Mouse (Mus musculus): ENCODE measurements at regions not wholly inside any gene's neighbourhood (a gene's known extent, or its start where the extent isn't known, plus 50 kb on each side); places are given as distances from the start of the nearest gene placed in this dataset.

DNA sequence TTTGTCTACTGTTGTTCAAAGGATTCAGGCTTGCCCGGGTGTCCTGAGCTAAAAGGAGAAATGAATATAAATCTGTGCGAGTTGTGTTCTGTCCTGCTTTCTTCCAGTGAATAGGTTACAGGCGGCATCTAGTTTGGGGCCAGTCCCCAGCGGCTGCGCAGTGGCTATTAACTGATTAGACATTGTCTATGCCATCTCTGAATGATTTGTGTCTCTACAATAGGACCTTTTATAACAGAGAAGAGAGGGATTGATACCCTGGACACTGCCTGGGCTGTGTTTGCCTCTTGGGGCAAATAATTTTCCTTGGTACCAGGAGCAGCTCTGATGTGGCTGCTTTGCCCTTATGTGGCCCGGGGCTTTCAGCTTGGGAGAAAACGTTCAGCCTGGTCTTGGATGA lies 306.9 kb downstream of the Spry2 start:
- no peak for TF ChIP-seq POLR2A (IDR thresholded peaks at IDR 0.05; ENCODE audit: borderline replicate concordance, extremely low read depth, insufficient read depth, insufficient read length, poor library complexity, severe bottlenecking)
- TF ChIP-seq CTCF (IDR thresholded peaks at IDR 0.05; ENCODE audit: borderline replicate concordance, extremely low read depth, insufficient read depth, insufficient read length), result no peak

Measured in brain, embryonic 14.5 days (tissue).